Mouse (Mus musculus): ENCODE data around the gene Ptprg. TPM values are rescaled to one million over a fixed set of nuclear protein-coding genes. Genes with fewer than 3 reads are reported as not detected.

The Ptprg gene
- total RNA-seq, 1 experiment from 2014 or later, result not detected

DNA sequence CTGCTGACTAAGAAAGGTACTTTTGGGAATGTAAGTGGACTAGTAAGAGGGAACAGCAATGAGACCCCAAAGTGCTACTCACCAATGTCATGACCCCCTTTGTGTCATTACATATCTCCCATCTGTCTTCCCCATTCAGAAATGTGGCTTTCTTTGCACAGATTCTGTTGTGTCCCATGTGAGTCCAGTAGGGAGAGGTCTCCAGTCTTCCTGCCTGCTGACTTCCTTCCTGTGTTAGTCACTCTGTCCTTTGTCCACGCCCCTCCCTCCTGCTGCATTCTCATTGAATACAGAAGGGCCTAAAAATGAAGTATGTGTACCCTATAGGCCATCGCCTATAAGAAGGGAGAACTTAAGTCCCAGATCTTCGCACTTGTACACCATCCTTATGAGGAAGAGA is 571.4 kb downstream of the Ptprg start:
- ATAC-seq (replicated peaks; ENCODE audit: insufficient number of reproducible peaks, low FRiP score, low TSS enrichment, poor library complexity, severe bottlenecking), result no peak

DNA sequence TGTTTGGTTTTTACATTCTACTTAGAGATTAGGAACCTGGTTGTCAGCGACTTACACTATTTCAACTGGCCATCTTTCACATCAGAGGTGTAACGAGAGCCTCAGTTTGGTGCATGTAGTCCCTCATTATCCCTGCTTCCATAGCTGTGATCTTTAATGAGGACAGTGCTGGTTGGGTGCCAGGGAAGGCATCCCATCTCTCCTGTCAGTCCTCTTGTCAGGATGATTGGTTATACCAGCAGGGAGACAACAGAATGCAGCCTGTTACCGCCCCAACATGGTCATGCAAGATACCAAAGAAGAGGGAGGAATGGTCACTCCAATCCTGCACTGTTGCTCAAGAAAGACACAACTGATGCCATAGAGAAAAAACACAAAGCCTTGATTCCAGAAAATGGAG is 574.6 kb downstream of the Ptprg start:
- no peak for ATAC-seq (replicated peaks; ENCODE audit: insufficient number of reproducible peaks, low FRiP score, low TSS enrichment, poor library complexity, severe bottlenecking)

GRCm38 (mm10) chr14:12132046-12132615 is 578.8 kb downstream of the Ptprg start:
- no peak for ATAC-seq (replicated peaks; ENCODE audit: insufficient number of reproducible peaks, low FRiP score, low TSS enrichment, poor library complexity, severe bottlenecking)

DNA sequence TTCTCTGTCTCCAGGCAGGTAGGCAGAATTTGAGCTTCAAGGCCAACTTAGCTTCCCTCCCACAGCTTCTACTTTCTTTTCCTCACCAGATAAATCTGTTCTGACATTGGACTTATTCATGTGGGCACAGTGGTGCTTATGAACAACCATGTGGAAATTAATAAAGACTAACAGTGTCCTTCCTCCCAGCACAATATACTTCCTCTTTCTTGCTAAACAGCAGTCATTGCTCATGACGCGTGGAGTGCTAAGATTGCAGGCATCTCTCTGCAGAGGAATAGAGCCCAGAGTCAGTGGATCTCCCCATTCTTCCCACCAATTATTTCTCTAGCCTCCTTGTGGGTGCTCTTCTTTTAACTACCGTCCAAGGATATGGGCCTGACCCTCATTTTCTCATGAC is 579.8 kb downstream of the Ptprg start:
- ATAC-seq (replicated peaks; ENCODE audit: insufficient number of reproducible peaks, low FRiP score, low TSS enrichment, poor library complexity, severe bottlenecking), result no peak

GRCm38 (mm10) chr14:12134504-12134903 is 581.2 kb downstream of the Ptprg start:
- ATAC-seq (replicated peaks; ENCODE audit: insufficient number of reproducible peaks, low FRiP score, low TSS enrichment, poor library complexity, severe bottlenecking), result no peak

DNA sequence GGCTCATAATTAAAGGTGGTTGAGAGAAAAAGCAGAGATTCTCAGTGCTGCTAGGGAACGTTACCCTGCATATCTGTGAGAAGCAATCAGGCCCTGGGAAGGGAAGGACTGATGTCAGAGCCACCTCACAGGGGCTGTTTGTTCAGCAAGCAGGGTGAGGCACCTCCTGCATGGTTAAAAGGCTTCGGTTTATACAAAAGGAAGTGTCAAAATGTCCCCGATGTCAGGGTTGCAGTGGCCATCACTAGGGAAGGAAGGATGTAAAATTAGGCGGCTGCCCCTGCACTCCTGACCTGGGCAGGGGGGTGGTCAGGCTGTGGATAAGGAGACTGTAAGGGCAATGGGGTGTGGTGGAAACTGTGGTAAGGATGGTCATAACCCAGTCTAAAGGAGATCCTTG is 583.2 kb downstream of the Ptprg start:
- no peak for ATAC-seq (replicated peaks; ENCODE audit: insufficient number of reproducible peaks, low FRiP score, low TSS enrichment, poor library complexity, severe bottlenecking)

- ATAC-seq (replicated peaks; ENCODE audit: insufficient number of reproducible peaks, low FRiP score, low TSS enrichment, poor library complexity, severe bottlenecking), result no peak
These were observed 586.5 kb downstream of the Ptprg start for GRCm38 (mm10) chr14:12139643-12140481.

DNA sequence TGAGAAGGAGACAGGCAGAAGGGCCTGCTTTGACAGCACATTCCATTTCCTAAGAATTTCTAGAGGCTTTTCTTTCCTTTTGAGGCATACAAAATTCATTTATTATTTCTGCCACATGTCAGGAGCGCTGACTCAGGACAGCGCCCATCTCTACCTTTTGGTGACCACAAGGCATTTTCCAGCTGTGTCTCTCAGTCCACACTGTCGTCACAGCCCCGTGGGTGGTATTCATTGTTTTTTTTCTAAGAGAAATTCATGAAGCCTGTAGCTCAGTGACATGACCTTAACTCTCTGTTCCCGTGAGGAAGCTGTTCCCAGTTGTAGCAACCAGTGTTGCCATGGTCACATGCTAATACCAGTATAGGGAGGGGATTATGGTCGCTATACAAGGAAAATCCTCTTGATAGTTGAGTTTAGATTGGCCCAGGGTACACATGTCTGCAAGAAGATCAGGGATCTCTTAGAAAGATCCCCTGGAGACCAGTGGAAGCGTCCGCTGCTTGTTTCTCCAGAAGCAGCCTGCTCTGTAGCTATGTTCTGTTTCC is 590.7 kb downstream of the Ptprg start:
- no peak for ATAC-seq (replicated peaks; ENCODE audit: insufficient number of reproducible peaks, low FRiP score, low TSS enrichment, poor library complexity, severe bottlenecking)

- no peak for ATAC-seq (replicated peaks; ENCODE audit: insufficient number of reproducible peaks, low FRiP score, low TSS enrichment, poor library complexity, severe bottlenecking)
These were observed 592.6 kb downstream of the Ptprg start for GRCm38 (mm10) chr14:12145919-12146318.

DNA sequence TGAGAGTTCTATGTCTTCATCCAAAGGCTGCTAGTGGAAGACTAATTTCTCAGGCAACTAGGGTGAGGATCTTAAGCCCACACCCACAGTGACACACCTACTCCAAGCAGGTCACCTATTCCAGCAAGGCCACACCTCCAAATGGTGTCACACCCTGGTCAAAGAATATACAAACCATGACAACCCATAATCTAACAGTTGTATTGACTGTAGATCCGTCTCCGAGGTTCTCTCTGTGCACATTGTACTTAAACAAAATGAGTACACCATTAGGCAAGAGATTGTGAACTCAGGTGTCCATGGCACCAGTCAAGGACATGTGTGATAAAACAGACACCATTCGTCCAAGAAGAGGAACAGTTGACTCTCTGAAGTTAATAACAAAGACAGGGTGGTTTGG is 596.2 kb downstream of the Ptprg start:
- ATAC-seq (replicated peaks; ENCODE audit: insufficient number of reproducible peaks, low FRiP score, low TSS enrichment, poor library complexity, severe bottlenecking), result no peak

DNA sequence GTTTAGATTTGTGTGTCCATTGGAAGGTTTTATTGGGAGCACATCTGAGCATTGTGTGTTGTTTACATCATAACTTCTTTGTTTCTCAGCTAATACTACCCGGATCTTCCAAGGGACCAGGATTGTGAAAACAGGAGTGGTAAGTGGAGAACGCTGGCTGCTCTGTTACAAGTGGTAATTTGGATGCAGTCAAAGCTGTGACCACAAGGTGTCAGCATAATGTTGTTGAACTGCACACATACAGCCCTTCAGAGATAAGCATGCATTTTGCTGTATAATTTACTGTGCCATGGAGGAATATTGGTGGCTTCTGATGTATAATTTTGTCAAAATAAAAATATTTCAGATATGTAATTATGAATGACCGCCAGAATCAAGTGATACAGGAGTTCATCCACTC is 598.6 kb downstream of the Ptprg start:
- ATAC-seq (replicated peaks; ENCODE audit: insufficient number of reproducible peaks, low FRiP score, low TSS enrichment, poor library complexity, severe bottlenecking), result no peak

DNA sequence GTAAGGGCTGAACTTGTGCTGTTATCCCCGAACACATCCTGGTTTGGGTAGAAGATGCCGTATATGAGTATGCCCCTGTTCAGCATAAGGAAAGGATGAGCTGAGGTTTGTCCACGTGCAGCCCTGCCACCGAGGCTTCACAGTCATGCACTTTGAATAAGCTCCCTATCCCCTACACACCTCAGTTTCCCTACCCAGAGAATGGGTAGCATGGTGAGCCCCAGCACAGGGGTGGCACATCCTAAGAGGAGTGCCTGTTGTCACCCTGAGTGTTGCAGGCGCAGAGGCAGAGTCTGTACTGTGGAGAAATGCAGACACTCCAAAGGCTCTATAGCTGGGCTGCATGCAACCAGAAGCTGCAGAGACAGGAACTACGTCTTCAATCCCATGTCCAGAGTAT is 599.4 kb downstream of the Ptprg start:
- no peak for ATAC-seq (replicated peaks; ENCODE audit: insufficient number of reproducible peaks, low FRiP score, low TSS enrichment, poor library complexity, severe bottlenecking)

GRCm38 (mm10) chr14:12153599-12153998 is 600.3 kb downstream of the Ptprg start:
- no peak for ATAC-seq (replicated peaks; ENCODE audit: insufficient number of reproducible peaks, low FRiP score, low TSS enrichment, poor library complexity, severe bottlenecking)

GRCm38 (mm10) chr14:12161738-12162310 is 608.5 kb downstream of the Ptprg start:
- no peak for ATAC-seq (replicated peaks; ENCODE audit: insufficient number of reproducible peaks, low FRiP score, low TSS enrichment, poor library complexity, severe bottlenecking)

DNA sequence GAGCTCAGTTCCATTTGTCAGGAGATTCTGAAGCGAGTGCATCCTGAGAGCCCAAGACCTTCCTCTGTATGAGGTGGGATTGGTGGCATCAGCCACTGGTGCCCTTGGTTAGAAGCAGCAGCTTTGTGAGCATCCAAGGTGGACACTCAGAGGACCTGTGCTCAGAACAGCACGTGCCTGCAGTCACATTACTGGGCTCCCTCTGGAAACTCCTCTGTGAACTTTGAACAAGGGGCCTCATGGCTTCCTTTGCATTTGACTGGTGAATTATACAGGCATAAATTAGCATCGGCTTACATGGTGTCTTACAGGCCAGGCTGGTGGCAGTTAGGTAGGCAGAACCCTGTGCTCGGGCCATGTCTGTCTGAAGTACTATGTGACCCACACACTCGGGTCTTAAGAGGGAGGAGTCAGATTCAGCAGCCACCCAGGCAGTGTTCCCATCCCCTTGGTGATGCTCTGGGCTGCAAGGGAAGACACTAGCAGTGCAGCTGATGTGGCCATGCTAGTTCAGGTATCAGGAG is 609.1 kb downstream of the Ptprg start:
- no peak for ATAC-seq (replicated peaks; ENCODE audit: insufficient number of reproducible peaks, low FRiP score, low TSS enrichment, poor library complexity, severe bottlenecking)

GRCm38 (mm10) chr14:12163196-12163595 is 609.9 kb downstream of the Ptprg start:
- no peak for ATAC-seq (replicated peaks; ENCODE audit: insufficient number of reproducible peaks, low FRiP score, low TSS enrichment, poor library complexity, severe bottlenecking)

GRCm38 (mm10) chr14:12167215-12167614 is 613.9 kb downstream of the Ptprg start:
- ATAC-seq (replicated peaks; ENCODE audit: insufficient number of reproducible peaks, low FRiP score, low TSS enrichment, poor library complexity, severe bottlenecking), result no peak

DNA sequence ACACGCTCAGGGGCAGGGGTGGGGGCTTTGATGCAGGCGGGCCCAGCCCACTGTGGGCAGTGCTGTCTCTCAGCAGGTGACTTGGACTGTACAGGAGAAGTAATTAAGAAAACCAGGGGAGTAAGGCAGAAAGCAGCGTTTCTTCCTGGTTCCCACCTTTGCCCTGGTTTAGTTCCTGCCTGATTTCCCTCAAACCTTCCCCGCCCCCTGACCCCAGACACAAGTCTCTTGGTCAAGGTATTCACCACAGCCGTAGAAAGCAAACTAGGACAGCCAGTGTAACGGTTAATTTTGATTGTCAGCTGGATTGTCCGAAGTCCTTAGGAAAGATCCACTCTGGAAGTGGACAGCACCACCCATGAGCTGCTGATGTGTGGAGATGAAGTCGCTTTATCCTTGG is 614.3 kb downstream of the Ptprg start:
- ATAC-seq (replicated peaks; ENCODE audit: insufficient number of reproducible peaks, low FRiP score, low TSS enrichment, poor library complexity, severe bottlenecking), result no peak

DNA sequence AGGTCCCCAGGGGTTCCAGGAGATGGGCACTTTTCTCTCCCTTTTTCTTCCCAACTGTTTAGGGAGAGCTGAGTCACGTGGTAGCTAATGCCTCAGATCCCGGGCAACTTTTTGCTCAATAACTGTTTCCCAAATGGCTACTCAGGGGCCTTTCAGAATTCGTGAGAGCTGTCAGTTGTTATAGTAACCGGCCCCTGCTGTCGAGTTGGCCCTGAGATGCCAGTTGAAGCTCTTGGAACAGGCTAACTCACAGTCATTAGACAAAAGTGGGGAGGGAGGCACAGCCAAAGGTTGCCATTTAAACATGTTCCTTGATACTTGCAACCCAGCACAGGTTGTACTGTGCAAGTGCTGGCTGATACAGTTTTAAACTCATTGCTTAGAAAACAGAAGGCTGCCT is 624.1 kb downstream of the Ptprg start:
- no peak for ATAC-seq (replicated peaks; ENCODE audit: insufficient number of reproducible peaks, low FRiP score, low TSS enrichment, poor library complexity, severe bottlenecking)

GRCm38 (mm10) chr14:12178645-12179044 is 625.3 kb downstream of the Ptprg start:
- ATAC-seq (replicated peaks; ENCODE audit: insufficient number of reproducible peaks, low FRiP score, low TSS enrichment, poor library complexity, severe bottlenecking), result no peak
